Mouse (Mus musculus) spleen, adult 18-20 months (tissue): ENCODE results near the gene AU040320.
A peak's percentile ranks its signal among the peaks of the same experiment; 100 is the strongest.

ENCODE experiments used
- DNase-seq, 2 experiments: peaks; one replicate each; pipeline ENCODE4 v3.0.0; 2022; ENCODE audit warnings: mixed read lengths in 2 of 2

The AU040320 gene

GRCm38 (mm10) chr4:126792341-126793102 is 39.2 kb downstream of the AU040320 start:
- DNase-seq, result no peak

GRCm38 (mm10) chr4:126802174-126802573 is 48.8 kb downstream of the AU040320 start:
- no peak for DNase-seq

GRCm38 (mm10) chr4:126803268-126803873 is 50.0 kb downstream of the AU040320 start:
- DNase-seq, result no peak

GRCm38 (mm10) chr4:126805741-126806140 is 52.4 kb downstream of the AU040320 start:
- no peak for DNase-seq

- DNase-seq, result no peak
Observed at GRCm38 (mm10) chr4:126806692-126807427, 53.5 kb downstream of the AU040320 start.

GRCm38 (mm10) chr4:126810566-126810965 is 57.2 kb downstream of the AU040320 start:
- no peak for DNase-seq

- DNase-seq, result no peak
Observed at GRCm38 (mm10) chr4:126813212-126813611, 59.9 kb downstream of the AU040320 start.

- no peak for DNase-seq
Observed at GRCm38 (mm10) chr4:126814854-126815253, 61.5 kb downstream of the AU040320 start.

GRCm38 (mm10) chr4:126822891-126823882 is 69.8 kb downstream of the AU040320 start:
- DNase-seq, result no peak

GRCm38 (mm10) chr4:126823917-126824316 is 70.6 kb downstream of the AU040320 start:
- no peak for DNase-seq

- no peak for DNase-seq
Observed at GRCm38 (mm10) chr4:126831122-126831521, 77.8 kb downstream of the AU040320 start.

GRCm38 (mm10) chr4:126838799-126839198 is 85.5 kb downstream of the AU040320 start:
- no peak for DNase-seq

- DNase-seq, result peak; percentile 44 to 81
Observed at GRCm38 (mm10) chr4:126839873-126840272, 86.5 kb downstream of the AU040320 start.

- no peak for DNase-seq
Observed at GRCm38 (mm10) chr4:126840996-126841560, 87.7 kb downstream of the AU040320 start.

GRCm38 (mm10) chr4:126842911-126843310 is 89.6 kb downstream of the AU040320 start:
- DNase-seq, result no peak

- no peak for DNase-seq
Observed at GRCm38 (mm10) chr4:126845664-126846063, 92.3 kb downstream of the AU040320 start.

- no peak for DNase-seq
Observed at GRCm38 (mm10) chr4:126846971-126847370, 93.6 kb downstream of the AU040320 start.

GRCm38 (mm10) chr4:126850019-126850777 is 96.9 kb downstream of the AU040320 start:
- no peak for DNase-seq

- no peak for DNase-seq
Observed at GRCm38 (mm10) chr4:126850778-126851080, 97.4 kb downstream of the AU040320 start.

GRCm38 (mm10) chr4:126852971-126853370 is 99.6 kb downstream of the AU040320 start:
- no peak for DNase-seq

GRCm38 (mm10) chr4:126860268-126860986 is 107.1 kb downstream of the AU040320 start:
- no peak for DNase-seq
